Mouse (Mus musculus) testis, adult 2 months (tissue): Measurements from ENCODE around the gene Vps53.

Experiments
- CTCF ChIP-seq: fragments of 200-500 bp; IDR thresholded peaks from 2 replicates; pipeline ENCODE4 v1.5.1; 2012; ENCODE audit warnings: low read depth, mild to moderate bottlenecking, inconsistent platforms, low read length, moderate library complexity; ENCODE audit not compliant: control insufficient read depth, insufficient read depth, insufficient replicate concordance
- POLR2A ChIP-seq: fragments of 200-500 bp; IDR thresholded peaks from 2 replicates; pipeline ENCODE4 v1.6.1; 2012; ENCODE audit warnings: low read depth, mild to moderate bottlenecking, inconsistent platforms, low read length, moderate library complexity; ENCODE audit not compliant: control insufficient read depth

DNA sequence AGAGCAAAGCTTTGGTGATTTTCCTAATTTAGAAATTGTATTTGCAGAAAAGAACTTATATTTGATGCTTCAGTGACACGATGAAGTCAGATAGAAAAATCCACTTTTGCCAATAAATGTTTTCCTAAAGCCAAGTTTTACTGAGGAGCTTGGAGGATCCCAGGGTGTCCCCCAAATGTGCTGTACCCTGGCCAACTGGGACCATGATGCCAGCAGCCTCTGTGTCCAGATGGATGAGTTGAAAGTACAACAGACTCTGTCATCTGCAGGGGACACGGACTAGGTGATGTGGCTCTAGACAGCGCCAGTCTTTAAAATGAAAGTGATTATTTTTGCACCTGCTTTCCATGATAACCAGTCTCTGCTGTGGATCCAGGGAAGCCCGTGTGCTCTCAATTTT is 159.6 kb downstream of the Vps53 start:
- no peak for TF ChIP-seq CTCF
- no peak for TF ChIP-seq POLR2A
